Mouse (Mus musculus) spleen, adult 2 months (tissue): ENCODE results near the gene Sec23a.

Experiments used
- CTCF ChIP-seq: fragments of 200-500 bp; IDR thresholded peaks from 2 replicates; pipeline ENCODE4 v1.5.1; 2011; ENCODE audit warnings: mild to moderate bottlenecking, inconsistent platforms; ENCODE audit not compliant: insufficient read depth, insufficient read length, insufficient replicate concordance; ENCODE audit errors: extremely low read depth
- POLR2A ChIP-seq: fragments of 200-500 bp; IDR thresholded peaks from 2 replicates; pipeline ENCODE4 v1.6.1; 2011; ENCODE audit warnings: low read depth, low read length, inconsistent platforms

DNA sequence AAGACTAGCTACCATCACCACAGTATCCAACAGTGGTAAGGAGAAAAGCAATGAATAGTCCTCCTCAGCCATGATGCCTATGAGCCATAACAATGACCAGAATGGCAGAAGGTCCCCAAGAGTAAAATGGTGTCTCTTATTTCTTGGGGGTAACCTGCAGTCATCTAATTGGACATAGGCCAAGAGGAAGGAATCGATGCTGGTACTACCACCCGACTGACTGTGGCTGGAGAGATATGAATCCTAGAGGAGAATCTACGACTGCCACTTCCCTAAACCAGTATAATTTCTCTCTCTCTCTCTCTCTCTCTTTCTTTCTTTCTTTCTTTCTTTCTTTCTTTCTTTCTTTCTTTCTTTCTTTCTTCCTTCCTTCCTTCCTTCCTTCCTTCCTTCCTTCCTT is 40.7 kb upstream of the Sec23a start:
- TF ChIP-seq POLR2A (no peak), CTCF (no peak)
